Mouse (Mus musculus): ENCODE results near the gene Fbln1.
A peak's percentile ranks its signal among the peaks of the same experiment; 100 is the strongest.

The Fbln1 gene

DNA sequence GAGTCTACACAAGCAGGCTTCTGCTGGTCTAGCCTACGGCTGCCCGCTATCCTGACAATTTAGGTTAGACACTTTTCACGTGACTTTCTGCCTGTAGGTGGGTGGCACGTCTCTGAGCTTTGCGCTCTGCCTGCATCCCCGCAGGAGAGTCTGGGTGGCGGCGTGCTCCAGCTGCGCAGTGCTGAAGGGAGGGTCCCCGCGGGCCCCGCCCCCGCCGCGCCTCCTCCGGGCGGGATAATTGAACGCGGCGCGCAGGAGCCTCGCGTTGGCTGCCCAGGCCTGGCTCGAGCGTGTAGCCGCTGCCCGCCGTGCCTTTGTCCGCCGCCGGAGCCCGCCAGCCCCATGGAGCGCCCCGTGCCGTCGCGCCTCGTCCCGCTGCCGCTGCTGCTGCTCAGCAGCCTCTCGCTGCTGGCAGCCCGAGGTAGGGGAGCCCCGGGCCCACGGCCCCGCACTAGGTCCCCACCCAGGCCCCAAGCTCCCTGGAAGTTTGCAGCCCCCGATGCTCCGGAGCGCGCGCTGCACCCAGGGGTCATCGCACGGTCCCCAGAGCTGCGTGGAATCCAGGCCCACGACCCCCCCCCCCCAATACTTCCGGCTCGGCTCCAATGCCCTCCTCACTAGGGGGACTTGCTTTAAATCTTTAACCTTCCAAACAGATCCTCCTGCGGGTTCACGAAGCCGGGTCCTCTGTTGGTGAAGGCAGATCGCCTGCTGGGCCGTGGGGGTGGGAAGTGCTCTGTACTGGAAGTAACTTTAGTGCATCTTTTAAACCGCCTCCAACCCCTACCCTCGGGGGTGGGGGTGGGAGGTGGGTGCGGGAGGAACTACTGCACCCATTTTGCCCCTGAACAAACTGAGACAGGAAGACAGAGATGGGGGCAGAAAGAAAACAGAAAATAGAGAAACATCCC is at the start of gene Fbln1:
Gene Fbln1 (plus strand): TSS at position 158 of the 911 bp plus-strand sequence.
- peak; percentile 75 for DNase-seq

DNA sequence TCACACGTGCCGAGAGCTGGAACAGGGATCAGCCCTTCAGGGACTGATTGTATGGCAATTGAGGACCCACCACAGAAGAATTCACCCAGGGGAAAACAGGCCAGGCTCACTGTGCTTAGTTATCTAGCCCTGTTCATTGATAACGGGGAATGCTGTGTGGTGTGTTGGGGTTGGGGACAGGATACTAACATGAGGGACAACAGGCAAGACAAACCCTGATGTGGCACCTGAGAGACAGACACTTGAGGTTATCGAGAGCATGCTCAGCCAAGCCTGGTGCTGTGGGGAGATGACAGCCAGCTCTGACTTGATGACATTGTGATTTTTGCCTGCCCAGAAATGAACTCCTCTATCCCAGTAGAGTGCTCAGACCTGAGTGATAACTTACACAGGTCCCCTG is 49.6 kb upstream of the Fbln1 start:
- DNase-seq, result no peak

DNA sequence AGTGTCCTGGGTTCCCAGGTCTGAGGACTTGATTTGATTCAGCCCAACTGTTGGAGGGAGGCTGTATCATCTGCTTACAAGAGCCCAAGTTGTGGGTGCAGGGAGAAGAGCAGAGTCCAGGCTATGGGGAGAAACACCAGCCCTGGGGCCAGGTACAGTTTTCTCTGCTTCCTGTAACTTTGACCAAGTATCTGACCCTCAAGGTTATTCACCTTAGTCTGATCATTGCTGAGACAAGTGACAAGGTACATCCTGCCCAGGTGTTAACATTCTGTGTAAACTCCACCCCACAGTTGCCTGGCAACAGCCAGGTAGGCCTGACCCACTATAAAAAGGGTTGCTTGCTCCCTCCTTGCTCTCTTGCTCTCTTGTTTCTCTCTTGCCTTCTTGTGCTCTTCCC is 44.3 kb upstream of the Fbln1 start:
- DNase-seq, result no peak

DNA sequence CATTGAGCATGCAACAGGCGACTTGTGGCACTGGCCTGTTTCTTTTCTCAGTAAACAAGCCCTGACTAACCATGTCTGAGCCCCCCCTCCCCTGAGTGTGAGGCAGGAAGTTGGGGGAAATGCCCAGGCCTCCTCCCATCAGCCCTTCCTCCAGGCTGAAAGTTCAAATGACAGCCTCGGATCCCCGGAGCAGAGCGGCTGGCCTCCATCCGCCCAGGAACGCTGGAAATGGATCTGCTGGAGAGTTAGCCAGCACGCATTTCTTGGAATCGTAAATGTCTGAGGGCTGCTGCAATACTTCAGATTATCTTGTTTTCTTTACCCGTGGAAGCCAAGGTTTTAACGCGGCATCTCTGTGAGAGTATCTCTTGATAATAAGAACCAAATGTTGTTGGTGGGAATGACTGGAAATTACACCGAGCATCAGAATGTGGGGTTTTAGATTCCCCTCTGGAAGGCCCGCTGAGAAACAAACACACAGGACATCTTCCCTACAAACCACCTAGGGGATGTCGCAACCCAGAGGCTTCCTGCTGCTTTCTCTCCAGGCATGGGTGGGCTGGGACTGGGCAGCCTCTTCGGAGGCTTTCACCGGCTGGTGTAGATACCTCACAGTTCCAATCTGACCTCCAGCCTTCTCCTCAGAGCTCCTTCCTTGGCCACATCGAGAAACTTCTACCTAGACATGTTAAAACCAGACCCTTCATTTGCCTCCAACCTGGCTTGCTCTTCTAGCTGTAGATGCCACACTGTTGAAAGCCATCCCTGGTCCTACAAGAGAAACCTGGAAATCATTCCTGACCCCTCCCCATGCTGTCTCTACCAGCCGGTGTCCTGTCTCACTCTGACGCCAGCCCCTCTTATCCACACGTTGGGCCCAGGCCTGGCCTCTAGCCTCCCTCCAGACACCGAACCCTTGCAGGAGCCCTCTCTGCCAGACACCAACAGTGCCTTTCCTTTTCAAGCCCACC is 42.8 kb upstream of the Fbln1 start:
- no peak for DNase-seq

DNA sequence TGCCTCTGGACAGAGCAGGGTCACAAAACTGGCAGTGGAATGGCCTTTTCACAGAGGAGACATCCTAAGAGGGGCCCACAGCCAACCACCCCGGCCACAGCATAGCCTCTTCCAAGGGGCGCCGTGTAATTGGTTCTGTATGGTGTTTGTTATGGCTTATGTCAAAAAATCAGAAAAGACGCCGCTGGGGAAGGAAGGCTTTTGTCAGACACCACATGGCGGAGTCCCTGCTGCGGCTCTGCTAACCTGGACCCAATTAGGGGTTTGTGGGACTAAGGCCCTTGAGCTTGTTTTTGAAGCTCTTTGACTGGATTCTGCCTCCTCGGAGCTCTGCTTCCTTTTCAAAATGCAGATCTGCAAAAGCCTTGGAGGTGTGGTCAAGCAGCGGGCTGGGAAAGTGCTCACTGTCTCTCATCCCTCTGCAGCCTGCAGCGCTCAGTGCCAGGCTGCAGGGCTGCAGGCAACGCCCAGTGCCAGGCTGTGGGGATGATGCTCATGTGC is 39.3 kb upstream of the Fbln1 start:
- DNase-seq, result no peak

DNA sequence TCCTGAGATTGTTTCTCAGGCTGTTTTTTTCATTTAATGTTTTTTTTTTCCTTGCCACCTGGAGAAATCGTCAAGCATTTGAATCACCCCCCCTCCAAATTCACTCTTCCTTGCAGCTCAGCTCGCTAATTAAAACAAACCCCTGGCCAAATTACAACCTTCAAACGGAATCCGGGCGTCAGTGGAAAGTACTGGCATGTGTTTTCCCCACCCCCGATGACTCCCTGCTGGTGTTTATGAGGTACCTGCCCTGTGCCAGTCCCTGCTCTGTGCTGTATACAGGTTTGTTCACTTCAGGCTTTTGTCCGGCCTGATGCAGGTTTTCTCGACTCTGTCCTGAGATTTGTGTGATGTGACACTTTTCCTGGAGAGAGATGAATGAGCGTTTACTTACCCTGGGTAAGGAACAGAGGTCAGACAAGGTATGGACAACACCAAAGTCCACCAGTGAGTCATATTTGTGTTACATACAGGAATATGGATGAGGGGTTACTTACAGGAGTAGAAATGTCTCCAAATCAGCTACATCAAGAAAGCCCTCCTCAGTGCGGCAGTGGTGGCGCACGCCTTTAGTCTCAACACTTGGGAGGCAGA is 38.6 kb upstream of the Fbln1 start:
- no peak for DNase-seq

DNA sequence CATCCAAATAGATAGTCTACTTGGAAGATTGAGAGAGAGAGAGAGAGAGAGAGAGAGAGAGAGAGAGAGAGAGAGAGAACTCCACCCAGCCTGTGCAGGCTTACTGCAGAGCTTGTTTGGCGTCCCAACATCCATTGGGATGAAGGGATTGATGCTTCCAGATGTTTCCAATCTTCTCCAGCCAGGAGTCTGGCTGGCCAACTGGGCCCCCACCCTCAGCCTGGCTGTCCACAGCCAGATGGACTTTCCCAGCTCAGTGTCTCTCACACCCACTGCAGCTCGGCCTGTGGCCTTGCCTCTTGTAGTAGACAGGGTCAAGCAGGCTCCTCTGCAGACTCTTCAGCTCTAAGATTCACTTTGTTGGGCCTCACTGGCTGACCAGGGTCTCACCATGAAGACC is 33.7 kb upstream of the Fbln1 start:
- DNase-seq, result no peak

DNA sequence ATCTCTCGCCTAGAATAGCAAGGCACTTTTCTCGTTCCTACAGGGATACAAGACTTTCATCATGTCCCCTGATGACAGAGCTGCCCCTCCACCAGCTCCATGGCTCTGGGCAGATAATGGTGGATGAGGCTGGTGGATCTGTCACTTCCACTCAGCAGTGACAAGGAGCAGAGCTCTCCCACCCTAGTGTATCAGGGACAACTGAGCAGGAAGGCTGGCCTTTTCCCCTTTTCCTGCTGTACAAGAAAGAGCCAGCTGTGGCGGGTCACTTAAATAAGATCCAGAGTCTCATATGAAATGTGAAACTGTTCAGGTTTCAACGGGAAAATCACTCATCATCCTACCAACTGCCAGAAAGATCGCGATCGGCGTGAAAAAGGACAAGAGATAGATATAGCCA is 32.3 kb upstream of the Fbln1 start:
- DNase-seq, result no peak

DNA sequence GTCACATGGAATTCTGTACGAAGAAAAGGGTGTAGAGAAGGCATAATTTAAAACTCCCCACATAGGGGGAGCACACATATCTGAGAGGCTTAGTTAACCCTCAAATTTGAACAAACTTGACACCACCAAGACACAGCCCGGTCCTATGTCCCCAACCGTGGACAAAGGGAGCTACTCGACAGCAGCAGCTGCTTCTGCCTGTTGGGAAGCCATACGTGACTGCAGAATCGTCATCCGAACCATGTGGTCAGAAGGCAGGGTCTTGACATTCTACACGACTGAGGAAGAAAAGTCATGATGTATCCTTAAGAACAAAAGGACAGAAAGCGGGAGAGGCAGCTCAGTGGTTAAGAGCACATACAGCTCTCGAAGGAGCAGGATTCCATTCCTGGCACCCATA is 31.7 kb upstream of the Fbln1 start:
- DNase-seq, result no peak

DNA sequence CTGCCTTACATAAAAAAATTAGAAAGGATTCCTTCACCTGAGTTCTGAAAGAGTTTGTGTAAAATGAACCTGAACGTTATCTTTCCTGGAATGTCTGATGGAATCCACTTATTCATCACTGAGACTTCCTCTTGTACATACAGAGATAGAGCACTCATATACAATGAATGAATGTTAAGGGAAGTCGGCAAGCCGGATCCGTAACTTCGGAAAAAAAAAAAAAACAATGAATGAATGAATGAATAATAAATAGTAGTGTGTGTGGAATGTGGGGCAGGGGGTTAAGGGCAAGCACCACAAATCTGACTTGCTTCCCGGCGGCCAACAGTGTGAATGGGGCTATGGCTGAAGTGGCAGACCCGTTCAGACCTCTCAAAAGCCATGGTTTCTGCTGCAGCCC is 28.2 kb upstream of the Fbln1 start:
- DNase-seq, result peak; percentile 39

DNA sequence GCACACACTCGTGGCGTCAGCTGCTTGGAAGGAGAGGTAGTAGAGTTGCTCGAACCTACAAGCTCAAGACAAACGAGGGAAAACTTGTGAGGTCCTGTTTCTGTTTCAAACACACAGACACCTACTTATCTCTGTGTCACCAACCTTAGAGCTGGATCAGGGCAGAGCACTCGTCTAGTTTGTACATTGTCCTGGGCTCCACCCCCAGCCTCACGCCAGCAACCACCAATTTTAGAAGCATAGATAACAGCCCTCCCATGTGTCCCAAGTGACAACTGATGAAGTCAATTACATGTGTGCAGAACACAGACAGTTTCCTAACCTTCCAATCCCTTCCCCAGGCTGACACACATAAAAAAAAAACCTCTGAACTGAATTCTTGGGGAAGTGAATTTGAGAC is 27.6 kb upstream of the Fbln1 start:
- no peak for DNase-seq

DNA sequence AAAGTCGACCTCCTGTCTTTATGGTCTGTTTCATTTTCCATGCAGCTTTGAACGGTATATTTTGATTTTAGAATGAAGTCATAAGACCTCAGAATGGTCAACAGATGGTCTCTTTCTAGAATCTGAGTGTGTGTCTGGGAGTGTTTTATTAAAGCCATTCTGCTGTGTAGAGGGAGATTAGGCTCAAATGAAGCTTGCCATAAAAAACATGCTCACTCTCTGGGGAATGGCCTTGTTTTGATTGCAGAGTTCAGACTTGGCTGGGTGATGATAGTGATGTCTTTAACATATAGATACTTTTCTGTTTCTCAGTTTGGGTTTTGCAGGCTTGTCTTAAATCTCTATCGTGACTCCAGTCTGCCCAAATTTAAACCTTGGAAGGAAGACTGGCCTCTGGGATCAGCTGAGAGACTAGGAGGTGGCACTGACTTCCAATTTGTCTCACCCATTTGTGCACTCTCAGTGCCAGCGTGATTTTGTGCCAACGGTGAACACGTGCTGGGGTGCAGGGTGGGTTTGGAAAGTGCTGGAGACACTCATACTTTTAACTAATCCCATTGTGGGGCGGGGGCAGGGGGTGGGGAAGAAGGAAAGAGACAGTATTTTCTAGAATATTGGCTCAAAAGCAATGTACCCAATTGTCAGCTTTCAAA is 26.1 kb upstream of the Fbln1 start:
- no peak for DNase-seq

DNA sequence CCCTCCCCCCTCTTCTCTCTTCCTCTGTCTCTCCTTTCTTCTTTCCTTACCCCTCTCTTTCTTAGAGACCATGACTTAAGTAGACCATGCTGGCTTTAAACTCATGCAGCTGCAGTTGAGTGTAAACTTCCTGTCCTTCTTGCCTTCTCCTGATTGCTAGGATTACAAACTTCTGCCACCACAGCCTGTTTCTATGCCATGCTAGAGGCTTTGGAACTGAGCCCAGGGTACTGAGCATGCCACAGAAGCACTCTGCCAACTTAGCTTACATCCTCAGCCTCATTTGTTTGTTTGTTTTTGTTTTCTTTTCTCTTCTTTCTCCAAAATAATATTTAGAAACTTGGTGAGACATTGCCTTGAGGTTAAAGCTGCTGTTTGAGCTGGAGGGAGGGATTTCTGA is 25.4 kb upstream of the Fbln1 start:
- DNase-seq, result no peak

DNA sequence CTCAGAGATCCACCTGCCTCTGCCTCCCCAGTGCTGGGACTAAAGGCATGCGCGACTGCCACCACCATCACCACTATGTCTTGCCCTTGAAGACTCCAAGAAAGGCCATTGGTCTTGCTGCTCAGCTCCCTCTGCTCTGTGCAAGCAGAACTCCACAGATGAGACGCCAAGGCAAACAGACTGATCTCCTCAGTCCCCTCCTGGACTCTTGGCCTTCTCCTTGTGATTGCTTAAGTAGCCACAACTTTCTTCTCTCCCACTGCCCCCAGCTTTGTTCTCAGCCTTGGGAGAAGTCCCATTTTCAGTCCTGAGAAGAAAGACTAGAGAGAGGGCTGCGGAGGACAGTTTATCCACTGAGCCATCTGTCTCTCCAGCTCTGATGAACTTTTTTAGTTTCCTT is 23.7 kb upstream of the Fbln1 start:
- no peak for DNase-seq

DNA sequence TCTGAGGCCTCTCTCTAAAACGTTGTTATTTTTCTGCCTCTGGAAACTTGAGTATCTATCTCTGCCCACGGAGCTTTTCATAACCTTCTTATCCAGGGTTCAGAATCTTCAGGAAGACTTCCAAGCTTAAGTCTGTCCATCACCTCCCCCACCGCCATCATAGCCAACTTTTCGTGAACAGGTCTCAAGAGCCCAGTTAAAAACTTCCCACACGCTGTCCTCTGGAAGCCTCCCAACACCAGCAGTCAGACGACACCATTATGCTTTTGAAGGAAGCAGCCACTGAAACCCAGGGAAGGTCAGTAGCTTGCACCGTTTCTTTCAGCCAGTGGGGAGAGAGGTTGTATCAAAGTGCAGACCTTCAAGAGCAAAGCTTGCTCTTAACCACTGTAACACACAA is 18.8 kb upstream of the Fbln1 start:
- no peak for DNase-seq

DNA sequence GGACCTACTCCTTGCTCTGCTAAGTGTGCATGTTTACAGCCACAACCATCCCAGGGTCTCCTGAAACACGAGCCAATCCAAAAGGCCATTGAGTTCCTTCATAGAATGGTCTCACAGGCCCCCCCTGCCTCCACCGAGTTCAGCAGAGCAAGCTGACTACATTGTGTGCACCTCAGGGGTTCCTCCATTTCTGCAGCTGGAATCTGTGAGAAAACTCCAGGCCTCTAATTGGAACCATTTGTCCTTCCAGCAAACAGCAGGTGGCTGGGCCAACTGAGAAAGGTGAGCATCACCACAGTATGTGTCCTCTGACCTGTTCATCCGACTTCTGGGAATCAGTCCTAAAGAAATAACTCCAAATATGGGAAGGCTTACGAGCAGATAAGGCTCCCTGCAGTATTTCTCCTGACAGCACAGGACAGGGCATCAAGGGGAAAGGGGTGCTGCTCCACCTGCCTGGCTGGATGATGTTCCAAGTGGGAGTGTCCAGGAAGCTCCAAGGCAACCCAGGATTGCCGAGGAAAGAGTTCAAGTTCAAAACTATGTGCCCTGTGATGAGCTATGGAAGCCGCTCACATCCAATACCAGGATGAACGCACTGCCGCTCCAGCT is 17.5 kb upstream of the Fbln1 start:
- DNase-seq, result no peak

DNA sequence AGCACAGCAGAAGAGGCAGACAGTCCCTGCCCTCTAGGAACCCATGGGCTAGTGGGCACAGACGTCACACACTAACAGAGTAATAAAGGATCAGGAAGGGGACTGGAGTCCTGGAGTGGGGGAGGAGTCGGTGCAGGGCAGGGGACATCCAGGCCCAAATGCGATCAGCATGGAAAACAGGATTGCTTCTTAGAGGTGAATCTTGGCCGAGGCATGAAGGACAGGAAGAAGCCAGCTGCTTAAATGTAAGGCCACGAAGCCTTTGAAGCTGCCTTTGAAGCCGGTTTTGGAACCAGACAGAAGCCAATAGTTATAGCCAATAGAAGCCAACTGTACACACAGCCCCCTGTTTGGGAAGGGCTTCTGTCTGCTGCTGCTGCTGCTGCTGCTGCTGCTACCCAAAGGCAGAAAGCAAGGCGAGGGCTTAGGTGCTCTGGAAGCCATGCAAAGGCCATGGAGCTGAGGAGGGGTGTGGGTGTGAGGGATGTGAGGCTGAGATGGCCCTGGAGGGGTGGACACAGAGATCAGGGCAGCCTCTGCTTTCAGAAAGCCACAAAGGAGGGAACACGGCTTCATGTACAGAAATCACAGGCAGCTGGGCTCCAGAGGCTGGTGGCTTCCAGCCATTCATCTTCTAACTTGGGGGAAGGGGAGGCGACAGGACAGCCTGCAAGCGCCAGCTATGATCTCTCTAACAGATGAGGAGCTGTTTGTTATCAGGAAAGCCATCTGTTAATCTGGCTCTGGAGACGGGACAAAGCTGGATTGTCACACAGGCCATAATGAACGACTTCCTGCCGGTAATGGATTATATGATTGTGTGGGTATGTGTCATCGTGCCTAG is 5.1 kb upstream of the Fbln1 start:
- no peak for DNase-seq

DNA sequence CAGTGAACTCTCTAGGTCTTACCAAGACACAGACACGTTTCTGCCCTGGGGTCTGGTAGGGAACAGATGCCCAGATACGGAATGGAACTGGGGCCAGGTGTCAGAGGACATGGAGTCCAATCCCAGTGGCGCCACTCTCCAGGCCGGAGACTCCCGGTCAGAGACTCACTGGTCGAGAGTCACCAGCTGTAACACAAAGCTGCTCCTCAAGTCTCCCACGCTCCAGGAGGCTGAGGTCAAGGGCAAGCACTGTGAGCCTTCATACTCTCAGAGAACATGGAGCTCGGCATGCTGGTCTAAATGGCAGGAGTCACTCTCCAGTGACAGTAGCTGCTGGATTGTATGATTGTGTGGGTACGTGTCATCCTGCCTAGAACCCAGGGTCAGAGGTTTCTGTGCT is 3.5 kb upstream of the Fbln1 start:
- no peak for DNase-seq

DNA sequence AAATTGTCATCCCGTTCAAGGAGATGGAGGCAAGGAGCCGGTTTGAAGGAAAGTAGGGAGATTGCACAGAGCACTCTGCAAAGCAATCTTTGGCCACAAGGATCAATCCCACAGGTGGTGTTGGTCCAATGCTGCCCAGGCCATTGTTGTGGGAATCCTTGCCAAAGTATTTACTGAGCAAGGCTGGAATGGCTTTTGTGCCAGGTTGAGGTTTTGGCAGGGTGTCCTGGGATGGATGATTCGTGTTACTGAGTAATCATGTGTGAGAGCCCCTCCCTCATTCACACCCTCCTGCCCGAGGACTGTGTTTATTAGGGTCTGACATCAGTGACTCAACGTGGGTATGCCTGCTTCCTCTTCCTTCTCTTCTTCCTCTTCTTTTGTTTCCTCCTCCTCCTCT is 3.0 kb upstream of the Fbln1 start:
- DNase-seq, result no peak

DNA sequence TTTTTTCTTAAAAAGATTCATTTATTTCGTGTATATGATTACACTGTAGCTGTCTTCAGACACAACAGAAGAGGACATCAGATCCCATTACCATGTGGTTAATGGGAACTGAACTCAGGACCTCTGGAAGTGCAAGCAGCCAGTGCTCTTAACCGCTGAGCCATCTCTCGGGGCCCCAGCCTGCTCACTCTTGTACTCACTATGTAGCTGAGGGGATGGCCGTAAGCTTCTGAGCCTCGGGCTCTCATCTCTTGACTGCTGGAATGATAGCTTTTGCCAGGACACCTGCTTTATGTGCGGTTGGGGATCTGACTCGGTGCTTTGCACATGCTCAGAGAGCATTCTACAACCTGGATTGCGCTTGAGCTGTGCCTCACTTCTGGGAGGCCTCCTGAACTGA is 1.4 kb upstream of the Fbln1 start:
- DNase-seq, result no peak

DNA sequence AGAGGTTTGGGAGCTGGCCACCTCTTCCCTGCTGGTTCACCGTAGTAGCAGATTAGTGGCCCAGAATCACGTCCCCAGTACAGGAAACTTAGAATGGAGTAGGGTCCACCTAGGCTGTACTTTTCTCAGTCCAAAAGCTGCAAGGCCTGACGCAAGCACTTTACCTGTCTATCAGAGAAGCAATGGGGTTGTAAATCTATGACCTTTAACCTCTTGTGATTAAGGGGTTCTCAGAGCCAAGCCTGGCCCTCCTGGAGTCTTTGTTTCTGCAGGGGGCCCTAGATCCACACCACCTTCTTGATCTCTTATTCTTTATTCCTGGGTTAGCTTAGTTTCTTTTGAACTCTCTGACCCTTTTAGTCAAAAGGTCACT is 940 bp downstream of the Fbln1 start:
- no peak for DNase-seq
